Mouse (Mus musculus): ENCODE results near the gene Olfr1180. TPM values are rescaled to one million over a fixed set of nuclear protein-coding genes. Genes with fewer than 3 reads are reported as not detected.
"Not testable (repeated sequence)": the region's sequence is repeated elsewhere in the genome, so short reads cannot be mapped to it uniquely, and the experiment has no call there.

Olfr1180 gene
- total RNA-seq (2021) = not detected

DNA sequence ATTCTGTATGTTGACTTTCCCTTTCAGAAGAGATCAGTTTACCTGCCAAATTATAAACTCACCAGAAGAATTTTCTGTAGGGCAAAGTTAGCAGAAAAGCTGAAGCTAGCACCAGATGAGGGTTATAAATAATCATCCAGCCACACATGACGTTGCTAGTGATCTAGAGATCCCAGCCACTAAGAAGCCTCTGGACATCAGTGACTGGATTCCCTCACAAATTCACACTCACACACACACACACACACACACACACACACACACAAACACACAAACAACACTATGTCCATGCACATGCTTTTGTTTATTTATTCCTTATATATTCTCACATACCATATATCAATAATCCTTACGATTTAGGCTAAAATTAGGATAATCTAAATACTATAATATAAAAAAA is at the start of gene Olfr1180:
Olfr1180 (minus strand) TSS at position 101 of the 400 bp plus-strand sequence.
- intact Hi-C loops (cut with DNase I) = no loop called here
- DNase-seq (ENCODE audit: low spot score in 2 of 2) = no peak

DNA sequence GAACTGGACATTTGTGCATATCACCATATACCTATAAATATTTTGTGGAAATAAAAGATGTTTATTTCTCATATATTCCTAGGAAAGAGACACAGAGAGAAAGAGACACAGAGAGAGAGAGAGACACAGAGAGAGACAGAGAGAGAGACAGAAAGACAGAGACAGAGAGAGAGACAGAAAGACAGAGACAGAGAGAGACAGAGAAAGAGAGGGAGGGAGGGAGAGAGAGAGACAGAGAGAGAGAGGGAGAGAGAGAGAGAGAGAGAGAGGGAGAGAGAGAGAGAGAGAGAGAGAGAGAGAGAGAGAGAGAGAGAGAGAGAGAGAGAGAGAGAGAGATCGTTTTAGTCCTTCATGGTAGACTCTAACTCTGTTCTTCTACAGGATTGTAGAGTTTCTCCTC is 35.6 kb upstream of the Olfr1180 start, which contains the start of gene Olfr1183:
Olfr1183 (plus strand) TSS at position 301 of the 400 bp plus-strand sequence.
- DNase-seq (ENCODE audit: low spot score in 2 of 2); intact Hi-C loops (cut with DNase I): not testable (repeated sequence)

DNA sequence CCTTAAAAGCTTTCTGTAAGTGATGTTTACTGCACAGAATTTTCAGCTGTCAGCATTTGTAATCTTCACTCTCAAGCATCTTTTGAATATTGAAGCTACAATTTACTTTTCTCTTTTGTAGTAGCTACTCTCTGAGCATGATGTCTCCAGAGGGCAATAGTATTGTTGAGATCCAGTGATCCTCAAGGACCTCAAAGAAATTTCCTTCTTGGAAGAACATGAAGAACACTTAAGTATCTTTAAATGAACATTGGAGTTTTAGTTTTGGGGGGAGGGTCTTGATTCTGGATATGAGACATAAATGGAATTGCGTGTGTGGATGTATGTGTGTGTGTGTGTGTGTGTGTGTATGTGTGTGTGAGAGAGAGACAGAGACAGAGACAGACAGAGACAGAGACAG is 30.1 kb upstream of the Olfr1180 start, which contains the start of gene Gm13757:
Gm13757 (minus strand) TSS at position 101 of the 400 bp plus-strand sequence.
- intact Hi-C loops (cut with DNase I) = no loop called here
- no peak for DNase-seq (ENCODE audit: low spot score in 2 of 2)

DNA sequence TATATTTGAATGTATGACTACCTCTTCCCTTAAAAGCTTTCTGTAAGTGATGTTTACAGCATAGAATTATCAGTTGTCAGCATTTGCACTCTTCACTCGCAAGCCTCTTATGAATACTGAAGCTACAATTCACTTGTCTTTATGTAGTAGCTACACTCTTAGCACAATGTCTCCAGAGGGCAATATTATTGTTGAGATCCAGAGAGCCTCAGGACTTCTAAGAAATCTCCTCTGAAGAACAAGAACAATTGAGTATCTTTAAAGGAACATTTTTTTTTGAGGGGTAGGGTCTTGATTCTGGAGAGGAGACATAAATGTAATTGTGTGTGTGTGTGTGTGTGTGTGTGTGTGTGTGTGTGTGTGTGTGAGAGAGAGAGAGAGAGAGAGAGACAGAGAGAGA is 7.1 kb upstream of the Olfr1180 start, which contains the start of gene Olfr1181:
Olfr1181 (minus strand) TSS at position 101 of the 400 bp plus-strand sequence.
- intact Hi-C loops (cut with DNase I) = no loop called here
- DNase-seq (ENCODE audit: low spot score in 2 of 2) = no peak

DNA sequence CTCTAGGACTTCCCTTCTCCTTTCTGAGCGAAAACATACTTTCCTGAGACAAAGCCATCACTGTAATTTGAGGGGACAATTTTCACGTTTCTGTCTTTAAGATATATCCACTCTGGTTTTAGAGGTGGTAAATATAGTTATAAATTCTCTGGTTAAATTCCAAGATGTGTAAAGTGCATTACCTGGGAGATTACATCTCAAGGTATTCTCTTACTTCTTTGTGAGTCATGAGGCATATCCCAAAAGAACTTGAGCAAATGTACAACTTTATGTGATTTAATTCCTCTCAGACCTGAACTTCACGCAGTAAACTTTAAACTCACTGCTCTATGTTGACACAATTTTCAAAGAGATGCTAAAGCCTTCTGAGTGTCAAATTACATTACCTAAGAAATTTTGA is 12.6 kb downstream of the Olfr1180 start, which contains the start of gene Olfr1179:
Olfr1179 (minus strand) TSS at position 101 of the 400 bp plus-strand sequence.
- no peak for DNase-seq (ENCODE audit: low spot score in 2 of 2)
- intact Hi-C loops (cut with DNase I) = no loop called here

DNA sequence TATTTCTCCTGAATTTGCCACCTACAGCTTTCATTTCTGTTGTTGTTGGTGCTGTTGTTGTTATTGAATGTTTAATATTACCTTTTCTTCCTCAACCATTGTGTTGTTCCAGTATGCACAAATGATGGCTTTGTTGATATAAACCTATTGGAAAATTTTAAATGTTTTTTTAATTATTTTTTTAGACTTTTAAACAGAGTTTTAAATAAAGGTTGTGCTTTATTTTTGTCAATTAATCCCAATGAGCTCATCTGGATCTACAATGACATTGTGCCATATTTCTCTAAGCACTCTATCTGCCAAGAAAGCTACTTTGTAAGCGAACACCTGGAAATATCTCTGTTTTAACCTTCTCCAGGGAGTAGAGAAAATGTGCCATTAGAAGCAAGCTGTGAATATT is 32.2 kb downstream of the Olfr1180 start, which contains the start of gene Olfr1178:
Olfr1178 (plus strand) TSS at position 301 of the 400 bp plus-strand sequence.
- intact Hi-C loops (cut with DNase I) = no loop called here
- DNase-seq (ENCODE audit: low spot score in 2 of 2) = no peak

Other genes starting within 250 kb of the Olfr1180 start
- gene Olfr1168, start 237.3 kb downstream of the Olfr1180 start, total RNA-seq (2021) = not detected
- gene Olfr1170, start 190.8 kb downstream of the Olfr1180 start, total RNA-seq (2021) = not detected
- not detected for gene Olfr1173, start 139.3 kb downstream of the Olfr1180 start, total RNA-seq (2021)
- not detected for gene Olfr1174-ps, start 104.0 kb downstream of the Olfr1180 start, total RNA-seq (2021)
- not detected for gene Olfr1175-ps, start 91.9 kb downstream of the Olfr1180 start, total RNA-seq (2021)
- gene Olfr1176, start 82.4 kb downstream of the Olfr1180 start, total RNA-seq (2021) = not detected
- gene Olfr1177-ps, start 72.7 kb downstream of the Olfr1180 start, total RNA-seq (2021) = not detected
- not detected for gene Olfr1178, start 32.1 kb downstream of the Olfr1180 start, total RNA-seq (2021)
- gene Olfr1179, start 12.7 kb downstream of the Olfr1180 start, total RNA-seq (2021) = not detected
- gene Olfr1181, start 7.0 kb upstream of the Olfr1180 start, total RNA-seq (2021) = not detected
- gene Gm13757, start 30.0 kb upstream of the Olfr1180 start, total RNA-seq (2021) = not detected
- gene Olfr1183, start 35.7 kb upstream of the Olfr1180 start, total RNA-seq (2021) = not detected
- gene Olfr1184, start 64.4 kb upstream of the Olfr1180 start, total RNA-seq (2021) = not detected
- gene Olfr1185-ps1, start 74.2 kb upstream of the Olfr1180 start, total RNA-seq (2021) = not detected
- gene Olfr1186, start 99.4 kb upstream of the Olfr1180 start, total RNA-seq (2021) = not detected
- gene Olfr1188, start 137.8 kb upstream of the Olfr1180 start, total RNA-seq (2021) = not detected
- gene Olfr1189, start 167.3 kb upstream of the Olfr1180 start, total RNA-seq (2021) = not detected
- gene Olfr1191-ps1, start 221.4 kb upstream of the Olfr1180 start, total RNA-seq (2021) = under 1 TPM in 1 of 2 experiments, not detected in 1; 0.05 TPM
- gene Olfr1192-ps1, start 229.4 kb upstream of the Olfr1180 start, total RNA-seq (2021) = not detected

Measured in left cerebral cortex, postnatal 36 days (tissue).